Mouse (Mus musculus) small intestine, adult 2 months (tissue): ENCODE data around the gene Map2k4. TPM values are rescaled to one million over a fixed set of nuclear protein-coding genes. Genes with fewer than 3 reads are reported as not detected.

Source experiments
- H3K27ac ChIP-seq: fragments of 200-500 bp; 2 replicates; pipeline ENCODE4 v1.5.1; 2012; ENCODE audit warnings: low read depth, low read length, control low read depth, inconsistent platforms; ENCODE audit not compliant: insufficient read depth
- H3K27me3 ChIP-seq: fragments of 200-500 bp; 2 replicates; pipeline ENCODE4 v1.6.1; 2012; ENCODE audit warnings: mild to moderate bottlenecking, moderate library complexity, low read length, inconsistent platforms; ENCODE audit not compliant: control insufficient read depth, insufficient read depth
- H3K36me3 ChIP-seq: fragments of 200-500 bp; 2 replicates; pipeline ENCODE4 v1.6.1; 2012; ENCODE audit warnings: mild to moderate bottlenecking, low read length, control low read depth, inconsistent platforms; ENCODE audit not compliant: control insufficient read depth, insufficient read depth
- H3K4me1 ChIP-seq: fragments of 200-500 bp; 2 replicates; pipeline ENCODE4 v1.6.1; 2012; ENCODE audit warnings: low read length, inconsistent platforms, mixed read lengths; ENCODE audit not compliant: control insufficient read depth, insufficient read depth, insufficient read length
- H3K4me3 ChIP-seq: fragments of 200-500 bp; 2 replicates; pipeline ENCODE4 v1.5.1; 2012; ENCODE audit warnings: low read depth, mild to moderate bottlenecking, control low read depth, inconsistent platforms, low read length, moderate library complexity
- CTCF ChIP-seq: fragments of 200-500 bp; IDR thresholded peaks from 2 replicates; pipeline ENCODE4 v1.5.1; 2012; ENCODE audit warnings: low read depth, mild to moderate bottlenecking, control low read depth, inconsistent platforms, low read length, moderate library complexity, mixed read lengths; ENCODE audit not compliant: insufficient replicate concordance, insufficient read length; ENCODE audit errors: extremely low read depth
- POLR2A ChIP-seq: fragments of 200-500 bp; IDR thresholded peaks from 2 replicates; pipeline ENCODE4 v1.6.1; 2012; ENCODE audit warnings: low read depth, mild to moderate bottlenecking, control low read depth, inconsistent platforms, low read length, moderate library complexity
- WGBS: fragments of 180-500 bp; shearing (Covaris S2); methylation state at CpG from one replicate; pipeline ENCODE4 v1.1.7; 2018; 5-methylcytosine and 5-hydroxymethylcytosine counted together
- polyA plus RNA-seq: library from polyadenylated mRNA; depleted of rRNA; stranded (reverse); fragments of >200 nt; gene quantifications from 2 replicates; pipeline ENCODE4 v1.2.3, GENCODE M21; 2012

Gene Map2k4
- polyA plus RNA-seq, 1 experiment = 13.6 TPM

DNA sequence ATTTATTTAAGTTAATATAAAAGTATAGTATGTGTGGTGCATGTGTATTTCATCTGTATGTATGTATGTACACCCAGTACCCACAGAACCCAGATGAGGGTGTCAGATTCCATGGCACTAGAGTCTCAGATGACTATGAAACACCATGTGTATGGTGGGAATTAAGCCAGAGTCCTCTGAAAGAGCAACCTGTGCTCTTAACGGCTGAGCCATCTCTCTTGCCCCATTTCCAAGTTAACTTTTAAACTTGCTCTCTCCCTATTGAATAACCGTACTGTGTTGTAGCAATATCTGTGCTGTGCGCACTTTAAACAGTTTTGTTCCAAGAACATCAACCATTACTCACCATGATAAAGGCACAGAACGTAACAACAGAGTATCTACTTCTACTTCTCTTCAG lies 33.9 kb downstream of the Map2k4 start:
- H3K27me3 ChIP-seq = no peaks in the 10 kb centered on the region
- peaks cover 5% of the 10 kb centered on the region for H3K36me3 ChIP-seq
- TF ChIP-seq POLR2A = no peak
- TF ChIP-seq CTCF = no peak
- no peak overlapping the region for H3K27ac ChIP-seq
- H3K4me3 ChIP-seq = no peak overlapping the region
- no peaks in the 10 kb centered on the region for H3K4me1 ChIP-seq
- WGBS = 62% methylated on average over 4 of the region's 4 CpGs

DNA sequence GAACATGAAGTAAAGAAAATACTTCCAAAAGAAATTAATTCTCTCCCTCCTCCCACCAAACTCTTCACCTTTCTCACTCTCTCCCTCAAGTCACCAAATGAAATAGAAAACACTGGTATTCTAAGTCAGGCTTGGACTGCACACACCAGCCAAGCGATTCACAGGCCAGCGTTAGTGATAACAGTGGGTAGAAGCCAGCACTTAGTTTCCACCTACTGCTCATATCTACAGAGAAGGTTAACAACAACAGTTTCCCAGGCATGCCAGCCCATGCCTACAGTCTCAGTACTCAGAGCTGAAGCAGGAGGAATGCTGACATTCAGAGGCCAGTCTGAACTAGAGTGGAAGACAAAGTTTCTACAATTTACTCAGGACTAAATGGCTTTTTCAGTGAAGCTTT lies 34.5 kb downstream of the Map2k4 start:
- no peak overlapping the region for H3K27ac ChIP-seq
- WGBS = 72% methylated on average over 2 of the region's 2 CpGs
- no peak overlapping the region for H3K4me3 ChIP-seq
- no peaks in the 10 kb centered on the region for H3K4me1 ChIP-seq
- no peak for TF ChIP-seq CTCF
- TF ChIP-seq POLR2A = no peak
- peaks cover 5% of the 10 kb centered on the region for H3K36me3 ChIP-seq
- no peaks in the 10 kb centered on the region for H3K27me3 ChIP-seq

DNA sequence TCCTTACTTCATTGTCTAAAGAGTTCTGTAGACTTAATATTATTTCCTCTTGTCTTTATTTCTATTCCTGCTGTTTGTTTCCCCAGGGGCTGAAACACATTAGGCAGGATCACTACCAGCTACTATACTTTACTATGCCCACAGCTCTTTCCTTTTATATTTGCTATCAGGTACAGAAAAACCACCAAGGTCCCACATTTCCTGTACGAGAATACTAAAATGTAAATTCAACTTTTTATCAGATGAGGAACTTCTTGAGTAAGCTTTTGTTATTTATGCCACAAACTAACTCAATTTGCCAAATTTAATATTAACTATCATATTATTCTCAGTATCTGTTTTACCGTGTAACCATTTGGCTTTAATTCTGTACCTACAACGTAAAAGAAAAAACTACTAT lies 37.6 kb downstream of the Map2k4 start:
- WGBS = 90% methylated on average over 3 of the region's 3 CpGs
- Histone ChIP-seq H3K27ac (no peak overlapping the region), H3K27me3 (no peaks in the 10 kb centered on the region), H3K4me3 (no peak overlapping the region), H3K36me3 (peaks cover 7% of the 10 kb centered on the region), H3K4me1 (no peaks in the 10 kb centered on the region)
- no peak for TF ChIP-seq POLR2A
- TF ChIP-seq CTCF = no peak

DNA sequence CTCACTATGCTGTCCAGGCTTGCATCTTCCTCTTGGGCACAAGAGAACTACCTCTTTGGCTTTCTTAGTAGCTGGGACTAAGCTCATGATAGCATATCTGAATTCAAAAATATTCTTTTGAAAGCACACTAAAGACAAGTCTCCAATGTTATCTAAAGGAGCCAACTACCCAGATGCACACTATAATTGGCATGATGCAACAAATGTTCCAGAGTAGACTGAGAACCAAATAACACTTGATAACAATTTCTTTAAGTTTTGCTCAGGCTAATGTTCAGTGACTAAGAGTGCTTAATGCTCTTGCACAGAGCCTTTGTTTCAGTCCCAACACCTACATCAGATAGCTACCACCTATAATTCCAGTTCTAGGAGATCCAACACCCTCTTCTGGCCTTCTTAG lies 40.7 kb downstream of the Map2k4 start:
- H3K36me3 ChIP-seq = peaks cover 2% of the 10 kb centered on the region; the same call in 1 of the 2 replicates
- H3K4me1 ChIP-seq = no peaks in the 10 kb centered on the region
- no peak overlapping the region for H3K27ac ChIP-seq
- TF ChIP-seq CTCF = no peak
- no peak for TF ChIP-seq POLR2A
- no peak overlapping the region for H3K4me3 ChIP-seq
- no peaks in the 10 kb centered on the region for H3K27me3 ChIP-seq

DNA sequence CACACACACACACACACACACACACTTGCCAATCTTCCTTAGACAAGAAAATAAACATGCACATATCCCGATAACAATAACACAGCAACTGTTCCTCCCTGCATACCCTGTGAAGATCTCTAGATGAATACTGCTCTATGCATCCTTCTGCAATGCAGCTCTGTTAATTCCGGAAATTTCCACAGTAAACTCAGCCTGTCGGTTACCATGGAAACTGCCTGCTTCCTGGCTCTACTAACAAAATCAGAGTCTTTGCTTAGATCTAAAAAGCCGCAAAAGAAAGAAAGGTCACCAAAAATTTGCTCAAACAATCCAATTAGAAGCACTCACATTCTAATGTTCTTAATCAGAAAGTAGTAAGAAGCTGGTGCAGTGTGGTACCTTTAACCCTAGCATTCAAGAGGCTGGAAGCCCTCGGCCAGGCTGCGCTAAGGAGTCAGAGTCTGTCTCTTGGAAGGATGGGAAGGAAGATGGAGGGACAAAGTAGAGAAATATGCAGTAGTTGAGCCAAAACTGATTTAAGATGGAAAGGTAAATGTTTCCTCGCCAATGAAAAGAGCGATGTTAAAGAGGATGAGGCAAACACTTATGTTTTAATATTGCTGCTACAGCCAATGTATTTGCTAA lies 42.3 kb downstream of the Map2k4 start:
- no peaks in the 10 kb centered on the region for H3K27me3 ChIP-seq
- H3K27ac ChIP-seq = no peak overlapping the region
- H3K4me3 ChIP-seq = no peak overlapping the region
- H3K36me3 ChIP-seq = peaks cover 2% of the 10 kb centered on the region; the same call in 1 of the 2 replicates
- TF ChIP-seq CTCF = no peak
- no peak for TF ChIP-seq POLR2A
- H3K4me1 ChIP-seq = peaks cover 1% of the 10 kb centered on the region; the same call in 1 of the 2 replicates
- WGBS = 82% methylated on average over 8 of the region's 8 CpGs

DNA sequence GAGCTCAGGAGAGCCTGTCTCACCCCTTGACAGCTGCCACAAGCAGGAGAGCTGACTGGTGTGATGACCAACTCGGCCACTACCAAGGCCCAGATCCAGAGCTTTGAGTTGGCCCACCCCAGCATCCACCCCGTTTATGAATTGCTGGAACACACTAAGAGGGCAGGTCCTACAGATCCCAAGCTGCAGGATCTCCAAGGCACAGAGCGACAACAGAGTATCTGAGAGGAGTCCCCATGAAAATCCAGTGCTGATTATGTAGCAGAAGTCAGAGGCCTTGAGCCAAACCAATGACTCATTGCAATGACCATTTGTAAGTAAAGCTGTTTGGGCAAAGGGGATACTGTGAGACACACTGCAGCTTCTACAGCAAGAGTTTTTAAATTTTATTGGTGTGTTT lies 44.2 kb downstream of the Map2k4 start:
- peaks cover 5% of the 10 kb centered on the region; the same call in 1 of the 2 replicates for H3K4me1 ChIP-seq
- H3K27ac ChIP-seq = no peak overlapping the region
- H3K4me3 ChIP-seq = no peak overlapping the region
- peaks cover 2% of the 10 kb centered on the region; the same call in 1 of the 2 replicates for H3K36me3 ChIP-seq
- no peaks in the 10 kb centered on the region for H3K27me3 ChIP-seq
- no peak for TF ChIP-seq POLR2A
- TF ChIP-seq CTCF = no peak
- 79% methylated on average over 3 of the region's 3 CpGs for WGBS

DNA sequence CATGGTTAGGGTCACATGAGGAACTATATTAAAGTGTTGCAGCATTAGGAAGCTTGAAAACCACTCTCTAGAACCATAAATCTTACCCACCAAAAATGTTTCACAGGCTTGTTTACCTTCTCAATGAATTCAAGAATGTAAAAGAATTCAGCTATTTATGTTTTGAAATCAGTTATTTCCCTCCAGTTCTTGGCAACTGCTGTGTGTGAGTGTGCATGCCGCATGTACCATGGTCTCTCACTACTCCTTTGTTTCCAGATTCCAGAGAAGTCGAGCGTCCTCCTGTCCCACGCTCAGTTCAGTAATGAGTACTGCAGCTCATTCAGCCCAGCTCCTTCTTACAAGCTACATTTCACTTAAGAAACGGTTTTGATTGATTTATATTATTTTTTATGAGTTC lies 47.3 kb downstream of the Map2k4 start:
- Histone ChIP-seq H3K36me3 (no peaks in the 10 kb centered on the region; the same call in 1 of the 2 replicates), H3K4me3 (no peak overlapping the region), H3K27me3 (no peaks in the 10 kb centered on the region), H3K4me1 (peaks cover 11% of the 10 kb centered on the region; the same call in 1 of the 2 replicates), H3K27ac (no peak overlapping the region)
- TF ChIP-seq CTCF = no peak
- 81% methylated on average over 5 of the region's 5 CpGs for WGBS

DNA sequence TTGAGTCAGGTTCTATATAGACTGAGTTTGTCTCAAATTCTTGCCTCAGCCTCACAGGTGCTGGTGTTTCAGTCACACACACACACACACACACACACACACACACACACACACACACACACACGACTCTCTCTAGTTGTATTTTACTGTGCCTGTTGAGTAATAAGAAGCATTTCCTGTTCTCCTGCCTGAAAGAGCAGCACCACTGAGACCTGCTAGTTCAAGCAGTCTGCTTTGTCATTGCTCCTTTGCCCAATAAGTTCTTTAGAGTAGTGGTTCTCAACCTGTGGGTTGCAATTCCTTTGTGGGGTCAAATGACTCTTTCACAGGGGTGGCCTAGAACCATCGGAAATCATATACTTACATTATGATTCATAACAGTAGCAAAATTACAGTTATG lies 47.7 kb downstream of the Map2k4 start:
- no peaks in the 10 kb centered on the region for H3K27me3 ChIP-seq
- no peak overlapping the region for H3K4me3 ChIP-seq
- TF ChIP-seq POLR2A (no peak), CTCF (no peak)
- 35% methylated on average over 2 of the region's 2 CpGs for WGBS
- peaks cover 11% of the 10 kb centered on the region; the same call in 1 of the 2 replicates for H3K4me1 ChIP-seq
- no peaks in the 10 kb centered on the region; the same call in 1 of the 2 replicates for H3K36me3 ChIP-seq
- peak overlapping the region; percentile 73 for H3K27ac ChIP-seq
